Comparison of ENCODE assay signal across 23 mouse cellular contexts in the genomic region with DNA sequence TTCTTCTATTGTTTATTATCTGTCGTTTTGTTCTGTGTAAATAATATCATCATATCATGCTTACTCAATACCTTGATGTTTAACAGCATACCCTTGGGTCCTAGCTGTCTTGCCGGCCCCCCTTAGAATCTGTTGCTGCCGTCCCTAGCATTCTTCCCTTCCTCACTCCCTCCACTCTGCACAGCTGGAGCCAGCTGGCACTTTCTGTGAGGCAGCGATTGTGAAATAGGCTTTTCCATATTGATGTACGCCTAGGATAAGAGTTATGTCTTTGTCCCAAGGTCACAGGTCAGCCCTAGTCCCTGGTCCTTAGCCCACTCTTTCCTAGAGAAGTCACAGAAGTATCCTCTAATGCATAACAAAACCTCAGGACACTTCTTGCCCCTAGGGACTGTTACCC. TPM values are rescaled to one million over a fixed set of nuclear protein-coding genes. Genes with fewer than 3 reads are reported as not detected.
DNase-seq lines count a peak whose midpoint lies in the region; ATAC-seq and TF ChIP-seq lines count a peak whose summit lies in the region.
"Had no signal": no experiment of that assay in that cellular context is flagged by ENCODE, and none has a peak within 500 bp of the region (broad histone marks: within the 10 kb centered on the region; RNA-seq: fewer than 3 reads in every experiment).

No protein-coding gene starts in this region.

- H3K9me3 ChIP-seq in kidney, postnatal 0 days (replicated peaks; ENCODE audit: low read length), result no peaks in the 10 kb centered on the region
- no peaks in the 10 kb centered on the region for H3K9me3 ChIP-seq in forebrain, postnatal 0 days (ENCODE audit: low read length)
- H3K9me3 ChIP-seq: G1E; heart, embryonic 12.5 days; hindbrain, embryonic 10.5 days had no signal

- H3K36me3 ChIP-seq in kidney, postnatal 0 days (ENCODE audit: insufficient read depth, low read length), result 0 out of 2 replicates have a peak, but pooled peaks cover 6% of the 10 kb centered on the region
- no peaks in the 10 kb centered on the region for H3K36me3 ChIP-seq in forebrain, postnatal 0 days (ENCODE audit: insufficient read depth)
- H3K36me3 ChIP-seq: G1E; heart, embryonic 12.5 days; hindbrain, embryonic 10.5 days had no signal

- H3K27me3 ChIP-seq in kidney, postnatal 0 days (ENCODE audit: insufficient read depth, low read length), result no peaks in the 10 kb centered on the region
- H3K27me3 ChIP-seq in forebrain, postnatal 0 days (ENCODE audit: insufficient read depth, low read length), result no peaks in the 10 kb centered on the region
- H3K27me3 ChIP-seq: heart, embryonic 12.5 days had no signal

- 43% methylated on average over 5 of the region's 5 CpGs for WGBS in kidney, postnatal 0 days
- WGBS in forebrain, postnatal 0 days, result 68% methylated on average over 5 of the region's 5 CpGs

- no peak for TF ChIP-seq CTCF in kidney, postnatal 0 days (IDR thresholded peaks at IDR 0.05; ENCODE audit: low read depth)
- no peak for TF ChIP-seq CTCF in forebrain, postnatal 0 days (IDR thresholded peaks at IDR 0.05; ENCODE audit: low read depth)

- no peak overlapping the region for H3K4me2 ChIP-seq in kidney, postnatal 0 days (ENCODE audit: low read length)
- H3K4me2 ChIP-seq in forebrain, postnatal 0 days (ENCODE audit: low read depth), result no peak overlapping the region
- H3K4me2 ChIP-seq: heart, embryonic 12.5 days had no signal

- H3K9ac ChIP-seq in kidney, postnatal 0 days (ENCODE audit: low read depth, low read length), result no peak overlapping the region
- no peak overlapping the region for H3K9ac ChIP-seq in forebrain, postnatal 0 days
- H3K9ac ChIP-seq: heart, embryonic 12.5 days had no signal

- H3K27ac ChIP-seq in kidney, postnatal 0 days, result no peak overlapping the region
- no peak overlapping the region for H3K27ac ChIP-seq in forebrain, postnatal 0 days (ENCODE audit: low read depth, low read length)
- H3K27ac ChIP-seq: hindbrain, embryonic 10.5 days had no signal

- intact Hi-C loops in heart, postnatal 10 days (cut with DNase I), result no loop called here

- DNase-seq in heart, adult 11 months, result peak; percentile 94
- no peak for DNase-seq in heart, postnatal 10 days
- DNase-seq in kidney, postnatal 0 days (ENCODE audit: low spot score), result peak; percentile 61
- DNase-seq in kidney, adult 9 months, result no peak
- DNase-seq in kidney, postnatal 36 days, result peak; percentile 44 to 47
- DNase-seq in lung, postnatal 25 days (ENCODE audit: low spot score), result peak; percentile 53
- no peak for DNase-seq in forebrain, postnatal 0 days
- no peak for DNase-seq in embryo, embryonic 11 days
- DNase-seq: cerebellum, adult 9-11 months; gastrocnemius, postnatal 25 days; liver; midbrain, embryonic 14.5 days; right cerebral cortex, postnatal 4 days; thymus, adult 18-20 months had no signal

- no peak overlapping the region for H3K4me3 ChIP-seq in kidney, postnatal 0 days (replicated peaks; ENCODE audit: low read depth, low read length)
- H3K4me3 ChIP-seq in forebrain, postnatal 0 days (ENCODE audit: low read depth, low read length), result no peak overlapping the region
- H3K4me3 ChIP-seq: heart, embryonic 12.5 days; hindbrain, embryonic 10.5 days had no signal

- H3K4me1 ChIP-seq in kidney, postnatal 0 days (replicated peaks; ENCODE audit: insufficient read depth, low read length), result 0 out of 2 replicates have a peak, but pooled peaks cover under 1% of the 10 kb centered on the region
- H3K4me1 ChIP-seq in forebrain, postnatal 0 days (ENCODE audit: insufficient read depth), result no peaks in the 10 kb centered on the region
- H3K4me1 ChIP-seq: heart, embryonic 12.5 days had no signal

- ATAC-seq in kidney, postnatal 0 days (replicated peaks; ENCODE audit: low FRiP score, low read depth), result no peak
- ATAC-seq in forebrain, postnatal 0 days, result no peak
- ATAC-seq: CD4-positive, CD25-positive, alpha-beta regulatory T cell, adult 4 months; inflammation-experienced regulatory T-cells, adult 6 months had no signal

RNA-seq across cellular contexts. Expression of gene Fgfr4, which starts 11.1 kb away (rescaled TPM):
- total RNA-seq in heart, postnatal 10 days (2021), result under 1 TPM; 0.30 to 0.53 TPM
- 14.6 and 15.8 TPM in 2 replicates for polyA plus RNA-seq in kidney, postnatal 0 days (2015; fragmentation: Nextera tagmentation; extraction: Ambion mirVana)
- total RNA-seq in forebrain, postnatal 0 days (2014; rRNA removed), result 0.08 and 0.19 TPM in 2 replicates
- 0.33 and 0.40 TPM in 2 replicates for polyA plus RNA-seq in forebrain, postnatal 0 days (2015; fragmentation: Nextera tagmentation; extraction: Ambion mirVana)
- total RNA-seq: megakaryocyte progenitor cell, adult 5-6 weeks; neutrophil, adult 5-6 weeks had no signal
- polyA plus RNA-seq: CD4-positive, CD25-positive, alpha-beta regulatory T cell, adult 4 months; G1E; inflammation-experienced regulatory T-cells, adult 6 months had no signal

RNA-seq across cellular contexts. Expression of gene Gm17617, which starts 30.2 kb away (rescaled TPM):
- not detected for total RNA-seq in heart, postnatal 10 days (2021)
- polyA plus RNA-seq in kidney, postnatal 0 days (2015; fragmentation: Nextera tagmentation; extraction: Ambion mirVana), result not detected in 2 replicates
- total RNA-seq in forebrain, postnatal 0 days (2014; rRNA removed), result not detected in 2 replicates
- not detected in 2 replicates for polyA plus RNA-seq in forebrain, postnatal 0 days (2015; fragmentation: Nextera tagmentation; extraction: Ambion mirVana)
- total RNA-seq: G1E; gastrocnemius, postnatal 25 days; layer of hippocampus, postnatal 10 days; megakaryocyte progenitor cell, adult 5-6 weeks; neutrophil, adult 5-6 weeks had no signal
- polyA plus RNA-seq: CD4-positive, CD25-positive, alpha-beta regulatory T cell, adult 4 months; embryonic facial prominence, embryonic 14.5 days; G1E; heart, embryonic 12.5 days; hindbrain, embryonic 10.5 days; inflammation-experienced regulatory T-cells, adult 6 months; midbrain, embryonic 14.5 days had no signal

RNA-seq across cellular contexts. Expression of gene Nsd1, which starts 46.0 kb away (rescaled TPM):
- total RNA-seq in heart, postnatal 10 days (2021), result 10 to 100 TPM; 88.2 to 97.9 TPM
- polyA plus RNA-seq in kidney, postnatal 0 days (2015; fragmentation: Nextera tagmentation; extraction: Ambion mirVana), result 51.7 and 52.5 TPM in 2 replicates
- 81.2 and 104 TPM in 2 replicates for total RNA-seq in forebrain, postnatal 0 days (2014; rRNA removed)
- polyA plus RNA-seq in forebrain, postnatal 0 days (2015; fragmentation: Nextera tagmentation; extraction: Ambion mirVana), result 37.5 and 48.2 TPM in 2 replicates

RNA-seq across cellular contexts. Expression of gene Zfp346, which starts 58.4 kb away (rescaled TPM):
- 10 to 100 TPM; 16.5 to 19.8 TPM for total RNA-seq in heart, postnatal 10 days (2021)
- polyA plus RNA-seq in kidney, postnatal 0 days (2015; fragmentation: Nextera tagmentation; extraction: Ambion mirVana), result 11.8 and 13.1 TPM in 2 replicates
- 24.8 and 32.8 TPM in 2 replicates for total RNA-seq in forebrain, postnatal 0 days (2014; rRNA removed)
- 14.4 and 20.5 TPM in 2 replicates for polyA plus RNA-seq in forebrain, postnatal 0 days (2015; fragmentation: Nextera tagmentation; extraction: Ambion mirVana)

Comparison
In these comparisons a context has a peak if more than half of its experiments do, and no peak if none do; other contexts are left out.
1. DNase-seq: peak in heart, adult 11 months (single experiment), kidney, postnatal 0 days (single experiment), kidney, postnatal 36 days (2 of 2) and lung, postnatal 25 days (single experiment); none in heart, postnatal 10 days (0 of 2), kidney, adult 9 months (single experiment), forebrain, postnatal 0 days (single experiment) and embryo, embryonic 11 days (single experiment).